Mouse (Mus musculus): ENCODE data around the gene Lrrc75a.
"Not testable (repeated sequence)": the region's sequence is repeated elsewhere in the genome, so short reads cannot be mapped to it uniquely, and the experiment has no call there.

The Lrrc75a gene

DNA sequence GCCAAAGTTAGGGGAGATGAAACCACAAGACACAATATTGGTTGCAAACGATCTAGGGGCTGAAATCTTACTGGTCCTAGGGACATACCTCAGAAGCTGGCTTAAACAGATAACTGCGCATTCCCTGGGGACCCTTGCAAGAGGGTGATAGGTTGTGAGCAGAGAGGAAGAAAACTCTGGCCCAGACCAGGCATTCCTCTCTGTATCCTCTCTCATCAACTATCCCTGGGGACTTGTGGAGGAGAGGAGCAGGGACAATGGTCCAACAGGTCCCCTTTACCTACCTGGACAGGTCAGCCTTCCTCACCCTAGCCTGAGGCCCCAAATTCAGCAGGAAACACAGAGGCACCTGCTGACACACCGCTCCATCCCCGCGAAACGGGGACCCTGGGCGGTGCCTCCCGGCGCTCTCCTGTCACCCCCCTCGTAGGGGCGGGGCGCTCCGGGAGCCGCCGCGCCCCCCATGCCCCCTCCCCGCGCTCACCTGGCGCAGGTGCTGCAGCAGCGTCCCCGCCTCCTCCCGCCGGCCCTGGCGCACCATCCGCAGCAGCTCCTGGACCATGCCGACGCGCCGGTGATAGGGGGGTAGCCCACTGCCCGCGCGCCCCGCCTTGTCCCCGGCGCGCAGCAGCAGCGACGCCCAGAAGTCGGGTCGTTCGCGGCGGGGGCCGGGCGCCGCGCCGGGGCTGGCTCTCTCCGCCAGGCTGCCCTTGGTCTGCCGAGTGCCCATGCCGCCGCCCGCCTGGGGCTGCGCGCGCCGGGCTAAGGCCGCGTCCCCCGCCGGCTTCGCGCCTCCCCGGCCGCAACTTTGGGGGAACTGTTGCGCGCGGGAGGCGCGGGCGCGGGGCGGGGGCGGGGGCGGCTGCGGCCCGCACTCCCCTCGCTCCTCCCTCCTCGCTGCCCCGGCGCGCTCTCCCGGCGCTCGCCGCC is at the start of gene Lrrc75a:
Lrrc75a (minus strand) TSS at position 863 of the 930 bp plus-strand sequence.
- peak; percentile 54 for DNase-seq (ENCODE audit: extremely low read depth, low read depth)

DNA sequence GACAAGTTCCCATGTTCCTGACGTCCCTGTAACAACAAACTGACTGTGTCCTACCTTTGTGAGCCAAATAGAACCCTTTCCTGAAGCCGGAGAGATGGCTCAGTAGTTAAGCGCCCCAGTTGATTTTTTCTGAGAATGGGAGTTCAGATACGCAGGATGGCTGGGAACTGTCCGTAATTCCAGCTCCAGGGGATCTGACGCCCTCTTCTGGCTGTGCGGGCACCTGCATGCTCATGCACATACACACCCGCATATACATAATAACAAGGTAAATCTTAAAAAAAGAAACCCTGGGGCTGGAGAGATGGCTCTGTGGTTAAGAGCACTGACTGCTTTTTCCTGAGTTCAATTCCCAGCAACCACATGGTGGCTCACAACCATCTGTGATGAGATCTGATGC is 46.8 kb upstream of the Lrrc75a start:
- no peak for DNase-seq (ENCODE audit: extremely low read depth, low read depth)

DNA sequence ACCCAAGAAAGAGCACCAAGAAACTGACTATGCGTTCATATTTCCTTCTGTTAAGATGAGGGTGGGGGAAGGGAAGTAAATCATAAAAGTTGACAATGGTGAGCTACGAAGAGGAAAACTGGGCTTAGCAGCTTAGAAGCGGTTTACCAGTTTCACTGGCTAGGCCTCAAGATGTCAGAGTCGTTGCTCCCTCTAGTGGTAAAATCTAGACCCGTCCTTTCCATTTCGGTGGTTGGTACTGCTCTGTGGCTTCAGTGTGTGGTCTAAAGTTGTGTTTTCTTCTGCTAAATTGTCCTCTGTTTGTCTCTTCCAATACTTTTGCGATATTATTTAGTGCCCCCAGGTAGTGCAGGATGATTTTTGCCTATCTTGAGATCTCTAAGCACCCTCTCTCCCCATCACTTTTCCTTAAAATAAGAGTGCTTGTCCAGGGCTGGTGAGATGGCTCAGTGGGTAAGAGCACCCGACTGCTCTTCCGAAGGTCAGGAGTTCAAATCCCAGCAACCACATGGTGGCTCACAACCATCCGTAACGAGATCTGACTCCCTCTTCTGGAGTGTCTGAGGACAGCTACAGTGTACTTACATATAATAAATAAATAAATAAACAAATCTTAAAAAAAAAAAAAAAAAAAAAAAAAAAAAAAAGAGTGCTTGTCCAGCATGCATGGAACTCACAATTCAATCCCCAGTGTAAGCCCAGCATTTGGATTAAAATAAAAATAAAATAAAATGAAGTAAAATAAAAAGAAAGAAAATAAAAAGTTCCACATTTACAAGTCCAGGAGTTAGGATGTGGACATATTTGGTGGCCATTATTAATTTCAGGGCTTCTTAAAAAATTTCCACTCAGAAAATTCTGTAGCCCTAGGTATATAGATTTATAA is 45.2 kb upstream of the Lrrc75a start:
- peak; percentile 82 for DNase-seq (ENCODE audit: extremely low read depth, low read depth)

DNA sequence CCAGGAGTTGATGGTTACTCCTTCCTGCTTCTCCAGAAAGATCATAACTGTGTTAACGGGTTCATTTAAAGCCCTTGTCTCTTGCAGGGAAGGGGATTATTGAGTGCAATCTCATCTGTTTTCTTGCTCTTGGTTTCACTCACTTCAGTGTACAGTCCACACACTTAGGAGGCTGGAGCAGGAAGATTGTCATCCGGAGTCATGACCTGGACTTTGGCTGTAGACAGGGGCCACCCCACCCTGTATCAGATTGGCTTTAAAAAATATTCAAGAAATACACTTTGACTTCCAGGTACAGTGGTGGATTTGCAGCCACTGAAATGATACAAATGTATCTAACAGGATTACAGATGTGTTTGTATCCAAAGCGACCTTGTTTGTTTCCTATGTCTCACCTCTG is 43.3 kb upstream of the Lrrc75a start:
- DNase-seq (ENCODE audit: extremely low read depth, low read depth): no peak

DNA sequence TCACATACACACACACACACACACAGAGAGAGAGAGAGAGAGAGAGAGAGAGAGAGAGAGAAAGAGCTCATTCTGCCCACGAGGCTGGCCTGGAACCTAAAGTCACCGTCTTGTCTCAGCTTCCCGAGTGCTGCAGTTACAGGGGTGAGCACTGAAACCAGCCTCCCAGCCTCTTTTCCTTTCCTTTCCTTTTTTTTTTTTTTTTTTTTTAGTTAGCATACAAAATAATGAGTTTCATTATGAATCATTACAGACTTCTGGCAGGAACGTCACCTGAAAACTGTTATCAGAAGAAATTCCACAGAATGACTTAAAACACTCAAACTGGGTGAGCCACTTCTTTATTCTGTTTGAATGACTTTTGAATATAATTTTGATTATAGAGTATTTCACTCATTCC is 31.6 kb upstream of the Lrrc75a start:
- DNase-seq (ENCODE audit: extremely low read depth, low read depth): no peak

DNA sequence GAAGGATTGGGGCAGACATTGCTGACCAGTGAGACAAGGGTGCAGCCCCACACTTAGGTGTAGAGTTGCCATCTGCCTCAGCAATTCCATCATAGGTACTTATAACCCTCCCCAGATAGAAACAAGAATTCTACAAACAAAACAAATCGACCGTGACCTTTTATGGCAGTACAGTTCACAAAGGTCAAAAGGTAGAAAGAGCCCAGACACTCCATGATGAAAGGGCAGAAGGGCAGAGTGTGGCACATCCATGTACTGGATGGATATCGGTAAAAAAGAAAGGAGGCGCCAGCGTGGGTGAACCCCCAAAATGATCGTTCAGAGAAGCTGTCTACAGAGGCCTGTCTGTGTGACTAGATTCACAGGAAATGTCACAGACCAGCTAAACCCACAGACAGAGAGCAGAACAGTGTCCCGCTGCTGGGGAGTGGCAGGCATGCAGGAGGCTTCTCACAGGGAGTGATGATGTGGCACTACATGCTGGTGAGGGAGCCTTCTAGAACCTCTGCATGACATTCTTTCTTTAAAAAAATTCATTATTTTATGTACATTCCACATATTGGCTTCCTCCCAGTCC is 30.5 kb upstream of the Lrrc75a start:
- DNase-seq (ENCODE audit: extremely low read depth, low read depth): no peak

DNA sequence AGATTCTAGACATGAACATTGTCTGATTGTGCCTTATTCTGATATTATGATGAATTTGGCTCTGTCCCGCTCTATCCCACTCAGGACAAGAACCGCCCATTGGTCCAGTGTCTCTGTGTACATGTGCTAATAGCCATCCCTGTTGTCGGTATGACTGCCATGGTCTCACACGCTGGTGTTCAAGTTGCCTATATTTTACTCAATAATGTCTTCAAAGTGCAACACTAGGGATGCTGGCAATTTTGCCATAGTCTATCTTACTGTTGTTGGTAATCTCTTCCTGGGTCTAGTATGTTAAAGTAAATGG is 27.9 kb upstream of the Lrrc75a start:
- DNase-seq (ENCODE audit: extremely low read depth, low read depth): no peak

DNA sequence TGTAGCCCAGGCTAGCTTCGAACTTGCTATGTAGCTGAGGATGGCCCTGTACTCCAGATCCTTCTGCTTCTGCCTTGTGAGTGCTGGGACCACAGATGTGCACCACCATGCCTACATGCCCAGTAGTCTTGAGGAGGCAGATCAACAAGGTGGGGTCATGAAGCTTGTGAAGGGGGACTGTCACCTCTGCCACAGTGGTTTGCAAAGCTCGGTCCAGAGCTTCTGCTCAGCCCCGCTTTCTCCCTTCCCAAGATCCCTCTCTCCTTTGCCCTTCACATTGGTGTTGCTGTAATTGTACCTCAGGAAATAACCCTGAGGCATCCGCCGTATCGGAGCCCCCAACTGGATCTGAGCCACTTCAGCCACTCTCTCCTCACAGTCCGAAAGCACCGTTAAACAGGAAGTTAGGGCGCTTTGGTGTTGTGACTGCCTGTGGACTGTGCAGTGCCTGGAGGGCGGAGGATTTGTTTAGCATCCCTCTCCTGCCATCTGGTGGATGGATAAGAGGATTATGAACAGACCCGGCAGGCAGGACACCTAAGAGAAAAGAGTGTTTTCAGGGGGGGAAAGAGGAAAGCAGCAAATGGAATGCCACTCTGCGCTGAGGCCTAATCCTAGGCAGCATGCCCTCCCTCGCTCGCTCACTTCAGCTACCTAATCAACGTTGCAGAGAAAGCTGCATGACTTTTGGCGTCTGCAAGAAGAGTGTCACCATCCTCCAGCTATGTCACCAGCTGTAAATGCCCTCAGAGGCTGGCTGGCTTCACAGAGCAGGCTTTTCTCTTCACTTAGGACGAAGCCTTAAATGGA is 27.4 kb upstream of the Lrrc75a start:
- peak; percentile 73 for DNase-seq (ENCODE audit: extremely low read depth, low read depth)

DNA sequence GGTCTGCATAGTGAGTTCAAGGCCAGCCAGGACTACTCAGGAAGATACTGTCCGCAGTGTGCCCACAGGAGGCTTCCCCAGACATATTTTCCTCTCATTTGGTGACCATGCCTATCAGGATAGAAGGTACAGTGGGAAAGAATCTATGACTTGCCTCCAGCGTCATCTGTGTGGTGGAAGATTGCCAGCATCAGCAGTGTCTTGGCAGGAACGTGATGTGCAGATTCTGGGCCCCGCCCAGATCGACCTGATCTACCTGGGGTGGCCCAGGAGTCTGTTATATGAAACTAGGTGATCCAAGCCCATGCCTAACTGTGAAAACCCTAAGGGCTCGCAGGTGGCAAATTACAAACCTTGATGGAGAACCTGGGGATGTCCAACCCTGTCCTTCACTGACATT is 21.7 kb upstream of the Lrrc75a start:
- no peak for DNase-seq (ENCODE audit: extremely low read depth, low read depth)

DNA sequence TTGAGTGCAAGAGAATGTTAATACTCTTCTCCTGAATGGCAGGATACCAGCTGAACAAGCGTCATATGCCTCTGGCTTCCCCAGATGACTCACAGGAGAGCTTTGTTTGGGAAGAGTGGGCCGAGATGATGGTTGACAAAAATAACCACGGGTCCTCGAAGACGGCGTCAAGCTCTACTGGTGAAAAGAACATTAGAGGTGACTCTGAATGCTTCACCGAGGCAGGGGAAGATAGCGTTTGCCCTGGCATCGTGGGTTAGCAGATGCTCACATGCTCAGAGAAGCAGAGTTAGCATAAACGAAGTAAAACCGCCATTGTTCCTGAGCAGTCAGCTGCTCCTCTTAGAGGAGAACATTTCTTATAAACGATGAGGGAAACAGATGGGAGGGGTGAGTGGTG is 21.1 kb upstream of the Lrrc75a start:
- DNase-seq (ENCODE audit: extremely low read depth, low read depth): no peak

DNA sequence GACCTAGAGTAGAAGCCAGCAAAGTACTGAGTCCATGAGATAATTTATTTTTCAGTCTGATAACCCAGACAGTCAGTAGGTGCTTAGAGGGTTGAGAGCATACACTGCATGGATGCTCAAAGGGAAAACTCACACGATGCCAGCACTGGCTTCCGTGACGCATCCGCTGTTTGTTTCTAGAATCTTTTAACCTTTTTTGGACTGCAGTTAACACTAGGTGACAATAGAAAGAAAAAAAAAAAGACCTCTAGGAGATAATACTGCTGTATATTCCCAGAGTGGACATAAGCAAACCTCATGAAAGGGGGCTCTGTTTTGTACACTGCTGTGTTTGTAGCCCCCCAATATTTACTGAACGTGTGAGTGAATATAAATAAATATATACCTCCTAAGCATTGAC is 20.7 kb upstream of the Lrrc75a start:
- no peak for DNase-seq (ENCODE audit: extremely low read depth, low read depth)

DNA sequence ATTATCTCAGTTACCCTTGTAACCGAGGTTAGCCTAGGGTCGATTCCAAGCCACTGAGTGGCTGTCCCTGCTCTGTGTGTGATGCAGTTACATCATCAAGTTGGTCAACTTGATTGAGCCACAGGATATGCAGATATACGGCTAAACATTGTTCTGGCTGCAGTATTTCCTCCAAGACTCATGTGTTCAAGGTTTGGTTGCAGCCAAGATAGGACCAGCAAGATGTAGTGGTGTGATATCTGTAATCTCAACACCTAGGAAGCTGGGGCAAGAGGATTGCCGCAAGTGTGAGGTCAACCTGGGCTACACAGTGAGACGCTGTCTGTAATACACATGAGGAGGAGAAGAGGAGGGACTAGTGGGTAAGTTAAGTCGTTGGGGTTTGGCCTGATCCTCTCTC is 15.9 kb upstream of the Lrrc75a start:
- DNase-seq (ENCODE audit: extremely low read depth, low read depth): no peak

DNA sequence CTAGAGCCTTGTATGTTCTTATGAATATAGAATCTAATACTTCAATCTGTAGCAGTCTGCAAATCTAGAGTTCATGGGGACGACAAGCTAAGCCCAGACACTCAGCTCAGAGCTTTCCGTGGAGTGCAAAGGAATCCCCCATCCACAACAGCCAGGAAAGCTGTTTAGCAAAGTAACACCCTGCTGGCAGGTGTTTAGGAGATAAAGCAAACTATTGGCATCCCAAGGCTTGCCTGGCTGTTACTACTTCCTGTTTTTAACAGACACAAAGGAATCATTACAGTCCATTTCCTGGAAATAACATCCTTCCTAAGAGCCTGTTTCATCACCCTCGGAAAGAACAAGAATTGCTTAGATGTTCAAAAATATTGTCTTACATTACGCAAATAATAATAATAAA is 12.6 kb upstream of the Lrrc75a start:
- DNase-seq (ENCODE audit: extremely low read depth, low read depth): no peak

DNA sequence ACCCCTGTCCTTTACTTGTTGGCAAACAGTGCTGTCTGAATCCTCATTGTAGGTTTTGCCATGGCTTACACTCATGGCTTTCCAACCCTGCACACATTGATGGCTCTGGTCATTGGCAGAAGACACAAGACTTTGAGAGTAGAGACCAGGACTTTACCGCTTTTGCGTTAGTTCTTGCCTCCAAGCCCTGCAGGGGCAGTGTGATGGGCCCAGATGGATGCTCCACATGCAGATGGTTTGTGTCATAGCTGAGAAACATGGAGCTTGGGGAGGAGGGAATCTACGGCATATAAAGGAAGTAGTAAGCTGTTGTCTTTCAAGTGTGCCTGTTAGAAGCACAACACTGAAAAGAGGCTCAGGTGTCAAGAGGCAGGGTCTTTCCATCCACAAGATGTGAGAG is 3.8 kb upstream of the Lrrc75a start:
- DNase-seq (ENCODE audit: extremely low read depth, low read depth): no peak

DNA sequence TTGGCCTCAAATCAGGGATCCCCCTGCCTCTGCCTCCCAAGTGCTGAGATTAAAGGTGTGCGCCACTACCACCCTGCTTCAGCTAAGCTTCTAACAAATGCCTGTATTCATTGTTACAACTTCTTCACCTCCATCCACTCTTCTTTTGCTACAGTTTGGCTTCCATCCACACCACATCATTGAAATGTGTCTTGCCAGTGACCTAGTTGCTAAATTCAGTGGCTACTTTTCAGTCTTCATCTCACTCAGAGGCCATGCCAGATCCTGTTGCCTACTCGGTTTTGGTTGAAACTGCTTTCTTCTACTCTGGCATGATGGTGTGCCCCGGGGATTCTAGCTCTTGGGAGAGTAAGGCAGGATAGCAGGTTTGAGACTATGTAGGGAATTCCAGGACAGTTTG is 3.2 kb upstream of the Lrrc75a start:
- DNase-seq (ENCODE audit: extremely low read depth, low read depth): no peak

DNA sequence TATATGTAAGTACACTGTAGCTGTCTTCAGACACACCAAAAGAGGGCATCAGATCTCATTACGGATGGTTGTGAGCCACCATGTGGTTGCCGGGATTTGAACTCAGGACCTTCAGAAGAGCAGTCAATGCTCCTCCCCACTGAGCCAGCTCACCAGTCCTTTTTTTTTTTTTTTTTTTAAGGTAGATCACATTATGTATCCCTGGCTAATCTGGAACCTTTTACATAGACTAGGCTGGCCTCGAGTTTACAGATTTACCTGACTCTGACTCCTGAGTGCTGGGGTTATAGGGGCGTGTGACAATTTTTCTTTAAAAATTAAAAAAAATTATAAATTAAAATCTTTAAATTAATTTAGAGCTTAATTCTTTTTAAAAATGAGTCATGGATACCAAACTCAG is 1.5 kb upstream of the Lrrc75a start:
- DNase-seq (ENCODE audit: extremely low read depth, low read depth): not testable (repeated sequence)

DNA sequence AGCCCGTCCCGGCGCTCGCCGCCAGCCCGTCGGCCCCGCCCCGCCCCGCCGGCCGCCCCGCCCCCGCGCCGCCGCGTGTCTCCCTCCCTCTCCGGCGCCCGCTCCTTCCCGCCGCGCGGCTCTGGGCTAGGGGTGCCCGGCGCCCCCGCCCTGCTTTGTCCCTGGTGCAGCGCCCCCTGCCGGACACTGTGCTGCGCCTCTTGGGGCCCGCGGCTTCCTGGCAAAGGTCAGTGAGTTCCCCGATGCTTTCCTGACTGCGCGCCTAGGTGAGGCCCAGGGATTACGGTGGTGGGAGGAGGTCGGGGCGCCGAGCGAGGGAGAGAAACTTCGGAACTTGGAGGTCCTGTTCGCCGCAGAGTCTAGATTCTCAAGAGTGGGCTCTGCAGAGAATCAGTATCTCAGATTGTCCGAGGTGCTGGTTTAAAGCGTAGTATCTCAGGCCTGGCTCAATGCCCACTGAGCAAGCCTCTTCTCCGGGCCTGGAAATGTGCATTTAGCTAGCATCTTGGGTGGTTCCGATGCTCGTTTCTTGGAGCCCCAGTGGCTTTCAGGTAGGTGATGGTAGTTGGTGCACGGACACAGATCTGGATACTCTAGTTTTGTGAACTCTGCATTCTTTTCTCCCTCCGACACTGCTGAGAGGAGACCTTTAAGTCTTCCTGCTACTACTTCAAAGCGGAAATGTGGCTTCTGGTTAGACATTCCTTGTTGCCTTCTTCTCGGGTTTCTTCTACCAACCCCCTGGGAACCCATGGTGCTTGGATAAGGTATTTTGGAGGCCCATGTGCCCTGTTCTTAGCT is 468 bp upstream of the Lrrc75a start, which contains the start of gene Mmgt2:
Mmgt2 (plus strand) TSS at position 74 of the 801 bp plus-strand sequence.
- DNase-seq (ENCODE audit: extremely low read depth, low read depth): peak; percentile 60

DNA sequence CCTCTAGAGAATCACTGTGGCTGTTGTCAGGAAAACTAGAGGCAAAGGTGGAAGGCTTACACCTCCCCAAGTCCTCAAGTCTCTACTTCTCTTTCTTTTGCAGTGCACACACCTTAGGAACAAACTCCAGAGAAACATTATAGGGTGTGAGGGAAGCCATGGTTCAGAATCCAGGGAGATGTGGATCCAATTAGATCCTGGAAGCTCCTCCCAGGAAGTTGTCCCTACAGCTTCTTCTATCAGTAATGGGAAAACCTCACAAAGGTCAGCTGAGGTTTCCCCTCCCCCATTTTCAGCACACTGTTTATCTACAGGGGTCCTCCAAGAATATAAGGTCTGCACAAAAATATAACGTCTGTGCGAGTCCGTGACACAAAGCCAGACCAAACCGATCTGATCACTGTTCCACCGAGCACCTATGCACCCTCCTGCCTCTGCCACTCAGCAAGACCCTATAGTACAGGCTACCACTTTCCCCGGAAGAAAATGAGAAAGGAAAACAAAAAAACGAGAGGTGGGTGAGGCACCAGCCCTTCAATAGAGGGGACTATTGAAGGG is 1.3 kb downstream of the Lrrc75a start:
- DNase-seq (ENCODE audit: extremely low read depth, low read depth): no peak

DNA sequence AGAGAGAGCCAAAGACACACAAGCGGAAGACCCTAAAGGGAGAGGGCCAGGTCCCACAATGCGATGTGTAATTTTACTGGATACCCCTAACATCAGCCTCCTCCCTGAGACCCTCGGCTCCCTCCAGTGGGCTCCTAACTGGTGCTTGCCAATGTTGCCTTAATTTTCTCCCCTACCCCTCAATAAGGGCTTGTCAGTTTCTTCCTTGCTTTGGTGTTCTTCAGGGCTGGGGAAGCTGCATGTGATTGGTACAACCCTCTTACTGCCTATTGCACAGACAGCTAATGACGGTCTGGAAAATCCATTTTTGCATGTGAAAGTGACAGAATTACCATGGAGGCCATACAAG is 1.9 kb downstream of the Lrrc75a start:
- DNase-seq (ENCODE audit: extremely low read depth, low read depth): no peak

All from MEL-GATA-1-ER (cell line).